Mouse (Mus musculus): ENCODE measurements around the gene Smco2.

Gene Smco2

GRCm38 (mm10) chr6:146850050-146850449 is at the start of gene Smco2:
Smco2 (plus strand) TSS chr6:146850104.
- DNase-seq (ENCODE audit: low spot score in 2 of 2), result no peak

DNA sequence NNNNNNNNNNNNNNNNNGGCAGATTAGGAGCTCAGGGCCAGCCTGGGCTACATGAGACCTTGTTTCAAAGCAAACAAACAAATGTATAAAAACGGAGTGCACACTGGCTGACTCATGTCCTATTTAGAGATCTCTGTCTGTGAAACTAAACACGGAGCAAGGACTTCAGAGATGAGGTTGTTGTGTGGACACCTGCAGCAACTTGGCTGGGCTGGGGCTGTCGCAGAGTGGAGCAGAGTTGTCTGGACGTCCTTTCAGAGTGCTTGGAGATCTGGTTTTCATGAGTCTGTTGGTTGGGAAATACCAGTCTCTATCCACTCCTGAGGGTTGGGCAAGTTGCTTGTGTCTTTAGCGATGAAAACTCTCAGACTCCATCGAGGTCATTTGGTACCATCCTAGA is 39.9 kb upstream of the Smco2 start:
- no peak for DNase-seq (ENCODE audit: low spot score in 2 of 2)

DNA sequence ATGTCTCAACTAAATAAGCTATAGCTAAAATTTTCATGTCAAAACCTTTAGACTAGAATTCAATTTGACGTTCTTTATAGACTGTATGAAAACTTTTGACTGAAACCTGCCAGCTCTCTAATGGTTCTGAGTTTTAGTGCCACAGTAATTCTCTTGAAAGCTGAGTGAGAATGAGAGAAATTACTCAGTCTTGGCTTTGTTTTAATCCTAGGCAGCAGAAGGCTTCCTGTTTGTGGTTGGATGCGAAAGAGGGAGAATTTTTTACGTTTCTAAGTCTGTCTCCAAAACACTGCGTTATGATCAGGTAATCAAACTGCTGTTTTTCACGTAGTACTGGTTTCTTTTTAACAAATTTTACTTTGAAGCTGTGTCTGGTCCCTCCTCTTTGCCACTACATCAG is 36.9 kb upstream of the Smco2 start:
- DNase-seq (ENCODE audit: low spot score in 2 of 2), result no peak

GRCm38 (mm10) chr6:146820177-146820965 is 29.5 kb upstream of the Smco2 start:
- no peak for DNase-seq (ENCODE audit: low spot score in 2 of 2)

- DNase-seq (ENCODE audit: low spot score in 2 of 2), result no peak
Measured at GRCm38 (mm10) chr6:146821958-146822357, 27.9 kb upstream of the Smco2 start.

GRCm38 (mm10) chr6:146824727-146825486 is 25.0 kb upstream of the Smco2 start:
- peak; percentile 36 for DNase-seq (ENCODE audit: low spot score in 2 of 2)

DNA sequence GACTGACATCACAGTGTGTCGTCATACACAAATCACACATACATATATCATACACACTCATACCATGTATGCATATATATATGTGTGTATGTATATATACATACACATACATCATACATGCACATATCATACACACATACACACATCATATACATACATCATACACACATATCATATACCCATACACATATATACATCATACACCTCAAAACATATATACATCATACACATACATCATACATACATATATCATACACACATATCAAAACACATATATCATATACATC is 24.5 kb upstream of the Smco2 start:
- no peak for DNase-seq (ENCODE audit: low spot score in 2 of 2)

- DNase-seq (ENCODE audit: low spot score in 2 of 2), result no peak
Measured at GRCm38 (mm10) chr6:146831320-146831719, 18.6 kb upstream of the Smco2 start.

DNA sequence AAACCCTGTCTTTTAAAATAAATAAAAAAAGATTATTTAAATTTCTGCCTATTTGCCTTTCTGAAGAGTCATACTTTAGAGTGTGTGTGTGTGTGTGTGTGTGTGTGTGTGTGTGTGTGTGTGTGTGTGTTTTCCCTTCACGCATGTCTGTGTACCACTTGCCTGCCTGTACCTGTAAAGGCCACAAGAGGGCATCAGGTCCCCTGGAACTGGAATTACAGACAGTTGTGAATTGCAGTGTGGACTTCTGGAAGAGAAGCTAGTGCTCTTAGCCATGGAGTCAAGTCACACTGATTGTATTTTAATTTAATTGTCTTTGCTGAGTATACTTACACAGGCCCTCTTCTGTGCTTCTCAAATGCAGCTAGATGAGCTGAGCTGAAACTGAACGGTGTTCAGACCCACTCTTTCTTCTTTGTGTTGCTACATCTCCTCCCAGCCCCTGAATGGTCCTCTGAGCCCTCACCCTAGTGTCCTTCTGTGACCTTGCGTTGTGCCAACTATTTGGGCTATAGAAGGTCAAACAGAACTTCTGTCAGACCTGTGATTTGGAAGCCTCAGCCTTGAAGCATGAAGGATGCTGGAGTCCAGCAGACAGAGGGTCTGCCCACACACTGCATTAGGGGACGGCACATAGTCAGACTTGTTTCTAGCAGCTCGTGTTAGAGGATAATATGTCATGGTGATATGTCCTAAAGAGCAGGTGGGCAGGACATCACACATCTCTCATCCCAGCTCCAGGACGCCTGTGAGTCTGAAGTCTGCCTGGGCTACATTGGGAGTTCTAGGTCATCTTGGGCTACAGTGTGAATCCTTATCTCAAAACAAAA is 16.2 kb upstream of the Smco2 start:
- DNase-seq (ENCODE audit: low spot score in 2 of 2), result peak in 1 of 2 experiments; percentile 18

- DNase-seq (ENCODE audit: low spot score in 2 of 2), result no peak
Measured at GRCm38 (mm10) chr6:146834342-146834741, 15.6 kb upstream of the Smco2 start.

DNA sequence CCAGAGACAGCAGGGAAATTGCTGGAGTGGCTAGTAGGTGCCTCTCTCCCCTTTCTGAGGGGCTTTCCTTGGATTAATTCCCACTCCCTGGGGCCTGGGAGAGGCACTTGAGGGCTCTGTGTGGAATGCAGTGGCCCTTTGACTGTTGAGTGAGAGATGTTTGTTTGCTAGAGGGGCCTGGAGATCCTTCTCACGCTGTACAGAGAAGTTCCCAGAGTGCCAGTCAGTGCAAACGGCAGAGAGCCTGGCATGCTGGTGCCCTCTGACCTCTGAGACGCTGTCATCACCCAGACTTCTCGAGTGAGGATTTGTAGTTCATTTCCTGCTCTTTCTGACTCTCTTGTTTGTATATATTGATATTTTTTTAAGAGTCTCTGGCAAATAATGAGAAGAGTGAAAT is 14.1 kb upstream of the Smco2 start:
- DNase-seq (ENCODE audit: low spot score in 2 of 2), result no peak

DNA sequence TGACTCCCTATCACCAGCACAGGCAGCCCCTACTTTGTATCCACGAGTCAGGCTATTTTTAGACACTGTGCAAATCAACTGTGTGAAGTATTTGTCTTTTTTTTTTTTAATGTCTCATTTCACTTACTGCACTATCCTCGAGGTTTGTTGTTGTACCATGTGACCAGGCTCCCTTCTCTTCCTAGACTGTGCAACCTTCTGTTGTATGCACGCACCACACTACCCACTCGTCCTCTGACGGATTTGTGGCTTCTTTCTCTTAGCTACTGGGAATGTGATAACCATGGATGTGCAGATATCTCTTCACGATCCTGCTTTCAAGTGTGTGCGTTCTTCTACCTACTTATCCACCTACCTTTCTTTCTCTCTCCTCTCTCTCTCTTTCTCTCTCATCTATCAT is 12.6 kb upstream of the Smco2 start:
- no peak for DNase-seq (ENCODE audit: low spot score in 2 of 2)

- no peak for DNase-seq (ENCODE audit: low spot score in 2 of 2)
Measured at GRCm38 (mm10) chr6:146838366-146838765, 11.5 kb upstream of the Smco2 start.

- DNase-seq (ENCODE audit: low spot score in 2 of 2), result no peak
Measured at GRCm38 (mm10) chr6:146838863-146839262, 11.0 kb upstream of the Smco2 start.

DNA sequence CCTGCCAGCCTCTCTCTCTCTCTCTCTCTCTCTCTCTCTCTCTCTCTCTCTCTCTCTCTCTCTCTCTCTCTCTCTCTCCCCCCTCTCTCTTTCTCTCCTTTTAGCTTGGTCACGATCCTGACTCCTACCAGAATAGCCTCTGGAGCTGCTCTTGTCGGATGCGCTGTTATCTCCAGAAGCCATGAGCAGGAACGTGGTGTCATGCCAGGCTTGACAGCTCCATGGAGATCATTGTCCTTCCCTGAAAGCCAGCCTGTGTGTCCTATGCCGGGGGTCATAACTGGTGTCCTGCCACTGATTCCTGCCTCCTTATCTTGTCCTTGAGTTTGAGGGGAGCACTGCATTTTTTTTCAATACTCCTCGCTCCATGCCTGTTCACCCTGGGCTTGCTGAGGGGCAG is 5.0 kb upstream of the Smco2 start:
- no peak for DNase-seq (ENCODE audit: low spot score in 2 of 2)

GRCm38 (mm10) chr6:146845347-146845746 is 4.6 kb upstream of the Smco2 start:
- DNase-seq (ENCODE audit: low spot score in 2 of 2), result no peak

GRCm38 (mm10) chr6:146845961-146846750 is 3.7 kb upstream of the Smco2 start:
- peak in 1 of 2 experiments; percentile 16 for DNase-seq (ENCODE audit: low spot score in 2 of 2)

- DNase-seq (ENCODE audit: low spot score in 2 of 2), result no peak
Measured at GRCm38 (mm10) chr6:146847402-146847801, 2.5 kb upstream of the Smco2 start.

GRCm38 (mm10) chr6:146848281-146848680 is 1.6 kb upstream of the Smco2 start:
- no peak for DNase-seq (ENCODE audit: low spot score in 2 of 2)

DNA sequence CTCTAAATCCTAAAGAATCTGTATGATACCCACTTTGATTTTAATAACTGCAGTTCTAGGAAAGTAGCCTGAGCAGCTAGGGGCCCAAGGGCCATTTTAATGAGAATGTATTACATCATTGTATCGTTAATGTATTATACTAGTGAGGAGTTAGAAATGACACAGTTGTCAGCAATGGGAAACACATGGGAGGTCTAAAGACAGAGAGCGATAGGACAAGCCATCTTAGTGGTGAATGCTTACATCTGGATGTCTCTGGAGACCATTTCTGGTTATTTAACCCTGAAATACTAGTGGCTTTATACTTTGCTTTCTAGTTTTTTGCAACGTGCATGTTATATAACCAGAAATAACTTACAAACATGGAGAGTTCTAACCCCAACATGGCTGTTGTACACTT is 2.0 kb downstream of the Smco2 start:
- DNase-seq (ENCODE audit: low spot score in 2 of 2), result no peak

DNA sequence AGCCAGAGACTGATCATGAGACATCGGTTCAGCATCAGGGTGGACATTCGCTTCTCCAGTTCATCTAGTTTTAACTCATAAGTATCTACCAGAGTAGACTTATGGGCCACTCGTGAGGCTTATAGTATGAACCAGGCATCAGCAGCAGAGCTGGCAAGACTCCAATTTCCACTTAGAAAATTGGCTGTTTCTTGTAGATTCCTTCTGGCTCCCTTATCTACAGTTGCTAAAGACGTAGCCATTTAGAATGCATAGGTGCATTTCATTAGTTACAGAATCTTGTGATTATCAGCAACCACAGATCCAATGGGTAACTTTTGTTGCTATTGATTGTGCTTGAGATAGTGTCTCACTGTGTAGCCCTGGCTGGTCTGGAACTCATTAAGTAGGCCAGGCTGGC is 2.8 kb downstream of the Smco2 start:
- DNase-seq (ENCODE audit: low spot score in 2 of 2), result no peak

DNA sequence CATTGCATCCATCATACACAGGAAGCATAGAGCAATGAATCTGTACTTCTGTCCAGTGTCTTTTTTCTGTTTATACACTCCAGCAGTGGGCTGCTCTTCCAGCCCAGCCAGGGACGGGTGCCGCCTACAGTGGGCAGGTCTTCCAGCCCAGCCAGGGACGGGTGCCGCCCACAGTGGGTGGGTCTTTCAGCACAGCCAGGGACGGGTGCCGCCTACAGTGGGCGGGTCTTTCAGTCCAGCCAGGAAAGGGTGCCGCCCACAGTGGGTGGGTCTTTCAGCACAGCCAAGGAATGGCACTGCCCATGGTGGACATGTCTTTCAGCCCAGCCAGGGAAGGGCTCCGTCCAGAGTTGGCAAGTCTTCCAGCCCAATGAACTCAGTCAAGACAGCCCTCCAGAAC is 5.3 kb downstream of the Smco2 start:
- no peak for DNase-seq (ENCODE audit: low spot score in 2 of 2)

Data from urinary bladder, adult 18-20 months (tissue).